Mouse (Mus musculus) neutrophil, adult 65 days (primary cell): ENCODE results near the gene Rbsn. TPM values are rescaled to one million over a fixed set of nuclear protein-coding genes. Genes with fewer than 3 reads are reported as not detected.

Experiments used
- total RNA-seq: library from RNA; stranded (reverse); gene quantifications from 2 replicates; pipeline ENCODE4 v1.2.4, GENCODE M21; 2023

Gene Rbsn
- 21.5 and 24.3 TPM in 2 replicates for total RNA-seq

GRCm38 (mm10) chr6:92214773-92215449 lies at the start of gene Rbsn:
Rbsn (minus strand) TSS chr6:92214925.

DNA sequence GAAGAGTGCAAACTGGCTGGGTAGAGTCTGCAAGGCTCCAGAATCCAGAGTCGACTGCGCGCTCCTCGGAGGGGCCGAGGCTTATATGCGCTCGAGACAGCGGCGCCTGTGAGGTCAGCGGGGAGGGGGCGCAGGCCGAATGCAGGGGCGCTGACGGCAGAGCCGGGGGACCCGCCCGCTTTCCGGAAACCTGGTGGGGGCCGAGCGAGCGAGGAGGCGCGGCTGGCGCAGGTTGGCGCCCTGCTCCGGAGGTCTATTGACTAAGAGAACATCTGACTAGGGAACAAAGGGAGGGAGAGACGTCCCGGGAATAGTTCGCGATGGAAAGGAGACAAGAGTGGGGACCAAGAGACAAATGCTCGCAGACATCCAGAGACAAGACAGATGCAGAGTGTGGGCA lies 29.9 kb upstream of the Rbsn start, which contains the start of gene Trh:
TSS of gene Trh (minus strand) at position 60 of the 400 bp plus-strand sequence.

DNA sequence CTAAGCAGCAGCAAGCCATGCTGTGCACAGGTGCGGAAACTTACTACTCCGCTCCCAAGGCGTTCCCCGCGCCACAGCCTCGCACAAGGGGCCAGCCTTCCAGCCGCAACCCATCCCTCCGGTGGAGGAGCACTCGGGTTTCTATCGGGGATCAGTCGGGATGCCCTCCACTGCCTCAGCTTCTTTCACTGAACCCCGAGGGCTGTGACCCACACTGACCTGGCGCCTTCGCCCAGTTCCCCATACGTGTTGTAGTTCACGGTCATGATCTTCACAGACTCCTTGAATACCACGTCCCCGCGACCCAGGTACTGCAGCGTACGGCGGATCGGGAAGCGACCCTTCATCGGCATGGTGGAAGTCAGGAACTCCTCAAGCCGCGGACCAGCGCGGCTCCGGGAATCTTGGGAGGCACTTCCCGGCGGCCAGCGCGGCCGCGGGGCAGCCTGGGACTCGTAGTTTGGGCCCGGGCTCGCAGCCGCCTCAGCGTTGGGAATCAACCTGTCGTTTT lies 31.0 kb downstream of the Rbsn start, which contains the start of gene Mrps25:
TSS of gene Mrps25 (minus strand) at position 413 of the 511 bp plus-strand sequence.

Other genes starting within 250 kb of the Rbsn start
- 0.13 TPM in 1 of 2 replicates, not detected in the other for gene Fgd5, start 236.0 kb downstream of the Rbsn start, total RNA-seq
- gene Nr2c2, start 123.5 kb downstream of the Rbsn start, total RNA-seq: 51.1 and 70.9 TPM in 2 replicates
- gene Mrps25, start 30.9 kb downstream of the Rbsn start, total RNA-seq: 7.3 and 8.3 TPM in 2 replicates
- 0.29 TPM in 1 of 2 replicates, not detected in the other for gene Trh, start 29.7 kb upstream of the Rbsn start, total RNA-seq